Mouse (Mus musculus): ENCODE results near the gene Macrod1. TPM values are rescaled to one million over a fixed set of nuclear protein-coding genes. Genes with fewer than 3 reads are reported as not detected.
A peak's percentile ranks its signal among the peaks of the same experiment; 100 is the strongest.

The Macrod1 gene
- polyA plus RNA-seq, 1 experiment from 2014 or later: 11.9 TPM

DNA sequence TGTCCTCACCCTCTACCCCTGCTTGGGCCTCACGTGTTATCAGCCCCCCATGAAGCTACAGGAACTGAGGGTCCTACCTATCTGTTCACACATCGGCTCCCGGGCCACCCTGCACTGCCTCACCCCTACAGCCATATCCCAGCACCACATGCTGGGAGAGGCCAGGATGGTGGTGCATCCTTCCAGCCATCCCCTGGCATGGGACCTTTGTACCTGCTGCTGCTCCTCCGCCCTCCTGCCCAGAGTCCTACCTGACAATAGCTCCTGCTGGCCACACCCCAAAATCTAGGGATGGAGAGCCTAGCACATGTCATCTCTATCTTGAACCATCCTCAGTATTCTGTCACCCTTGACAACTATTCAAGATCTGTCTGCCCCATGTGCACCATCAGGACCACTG is 132.4 kb downstream of the Macrod1 start:
- H3K27me3 ChIP-seq (replicated peaks): no peaks in the 10 kb centered on the region
- no peak for ATAC-seq
- 71% methylated on average over 4 of the region's 4 CpGs for WGBS
- no peaks in the 10 kb centered on the region for H3K9me3 ChIP-seq
- H3K9ac ChIP-seq: no peak overlapping the region
- peaks cover 53% of the 10 kb centered on the region for H3K4me1 ChIP-seq (replicated peaks)
- no peaks in the 10 kb centered on the region for H3K36me3 ChIP-seq
- H3K4me2 ChIP-seq (replicated peaks): no peak overlapping the region
- H3K27ac ChIP-seq: no peak overlapping the region
- H3K4me3 ChIP-seq (replicated peaks): no peak overlapping the region

DNA sequence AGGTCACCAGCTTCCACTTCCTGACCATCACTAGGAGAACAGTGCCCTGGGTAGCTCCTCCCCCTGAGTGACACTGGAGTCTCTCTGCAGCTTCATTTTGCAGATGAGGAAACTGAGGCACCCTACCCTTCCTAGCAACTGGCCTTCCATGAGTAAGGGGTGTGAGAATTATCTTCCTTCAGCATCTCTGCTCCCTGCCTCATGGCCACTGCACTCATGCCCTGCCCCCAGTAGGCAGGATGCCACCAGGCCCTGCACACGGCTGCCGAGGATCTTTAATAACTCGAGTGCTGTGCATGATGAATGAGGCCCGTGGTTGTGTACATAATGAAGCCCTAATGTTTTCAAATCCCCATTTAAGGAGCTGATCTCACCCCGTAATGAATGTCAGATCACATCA is 134.4 kb downstream of the Macrod1 start:
- Histone ChIP-seq H3K27ac (no peak overlapping the region), H3K4me3 (replicated peaks) (no peak overlapping the region), H3K4me1 (replicated peaks) (peaks cover 46% of the 10 kb centered on the region), H3K27me3 (replicated peaks) (no peaks in the 10 kb centered on the region), H3K9me3 (no peaks in the 10 kb centered on the region), H3K36me3 (no peaks in the 10 kb centered on the region), H3K4me2 (replicated peaks) (no peak overlapping the region), H3K9ac (no peak overlapping the region)
- WGBS: 33% methylated on average over 5 of the region's 5 CpGs
- ATAC-seq: no peak

DNA sequence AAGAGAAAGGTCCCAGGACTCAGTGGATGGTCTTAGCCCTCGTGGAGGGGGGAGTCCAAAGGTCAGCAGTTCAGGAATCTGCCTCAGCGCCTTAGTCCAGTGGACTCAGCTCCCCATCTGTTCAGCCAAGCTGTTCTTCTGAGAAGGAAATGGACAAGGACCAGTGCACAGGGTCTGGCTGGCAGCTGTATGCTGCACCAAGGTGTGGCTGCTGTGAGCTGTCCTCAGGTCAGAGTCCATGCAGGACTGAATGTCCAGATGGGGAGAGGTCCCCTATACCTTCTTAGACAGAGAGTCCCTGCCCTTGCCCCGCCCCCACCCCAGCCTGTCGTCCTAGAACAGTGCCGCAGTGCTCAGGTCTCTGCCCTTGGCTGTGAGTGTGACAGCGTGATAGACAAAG is 135.0 kb downstream of the Macrod1 start:
- peak; percentile 81 for ATAC-seq
- Histone ChIP-seq H3K9me3 (no peaks in the 10 kb centered on the region), H3K9ac (no peak overlapping the region), H3K36me3 (no peaks in the 10 kb centered on the region), H3K4me1 (replicated peaks) (peaks cover 47% of the 10 kb centered on the region), H3K4me3 (replicated peaks) (no peak overlapping the region), H3K27me3 (replicated peaks) (no peaks in the 10 kb centered on the region), H3K4me2 (replicated peaks) (no peak overlapping the region), H3K27ac (peak overlapping the region; percentile 64)
- WGBS: 30% methylated on average over 6 of the region's 6 CpGs

DNA sequence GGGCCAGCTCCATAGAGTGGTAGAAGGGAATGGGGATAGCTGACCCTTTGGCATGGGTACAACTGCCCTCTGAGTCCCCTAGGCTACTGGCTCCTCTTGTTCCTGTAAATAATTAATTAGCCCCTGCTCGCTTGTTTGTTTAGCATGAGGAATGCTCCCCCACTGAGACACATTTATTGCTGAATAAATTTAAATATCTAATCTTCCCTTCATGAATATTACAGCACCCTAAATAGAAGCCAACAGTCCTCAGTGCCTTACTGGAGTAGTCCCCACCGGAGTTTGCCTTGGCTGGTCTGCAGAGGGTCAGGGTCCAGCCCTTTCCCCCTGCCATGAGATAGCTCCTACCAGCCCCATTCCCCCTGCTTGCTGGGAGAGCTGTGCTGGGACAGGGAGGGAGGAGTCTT is 136.0 kb downstream of the Macrod1 start:
- WGBS: 67% methylated on average over 2 of the region's 2 CpGs
- Histone ChIP-seq H3K4me1 (replicated peaks) (peaks cover 52% of the 10 kb centered on the region), H3K36me3 (peaks cover 4% of the 10 kb centered on the region; the same call in 1 of the 2 replicates), H3K4me3 (replicated peaks) (no peak overlapping the region), H3K9me3 (no peaks in the 10 kb centered on the region), H3K27ac (no peak overlapping the region), H3K4me2 (replicated peaks) (no peak overlapping the region), H3K9ac (no peak overlapping the region), H3K27me3 (replicated peaks) (no peaks in the 10 kb centered on the region)
- no peak for ATAC-seq

DNA sequence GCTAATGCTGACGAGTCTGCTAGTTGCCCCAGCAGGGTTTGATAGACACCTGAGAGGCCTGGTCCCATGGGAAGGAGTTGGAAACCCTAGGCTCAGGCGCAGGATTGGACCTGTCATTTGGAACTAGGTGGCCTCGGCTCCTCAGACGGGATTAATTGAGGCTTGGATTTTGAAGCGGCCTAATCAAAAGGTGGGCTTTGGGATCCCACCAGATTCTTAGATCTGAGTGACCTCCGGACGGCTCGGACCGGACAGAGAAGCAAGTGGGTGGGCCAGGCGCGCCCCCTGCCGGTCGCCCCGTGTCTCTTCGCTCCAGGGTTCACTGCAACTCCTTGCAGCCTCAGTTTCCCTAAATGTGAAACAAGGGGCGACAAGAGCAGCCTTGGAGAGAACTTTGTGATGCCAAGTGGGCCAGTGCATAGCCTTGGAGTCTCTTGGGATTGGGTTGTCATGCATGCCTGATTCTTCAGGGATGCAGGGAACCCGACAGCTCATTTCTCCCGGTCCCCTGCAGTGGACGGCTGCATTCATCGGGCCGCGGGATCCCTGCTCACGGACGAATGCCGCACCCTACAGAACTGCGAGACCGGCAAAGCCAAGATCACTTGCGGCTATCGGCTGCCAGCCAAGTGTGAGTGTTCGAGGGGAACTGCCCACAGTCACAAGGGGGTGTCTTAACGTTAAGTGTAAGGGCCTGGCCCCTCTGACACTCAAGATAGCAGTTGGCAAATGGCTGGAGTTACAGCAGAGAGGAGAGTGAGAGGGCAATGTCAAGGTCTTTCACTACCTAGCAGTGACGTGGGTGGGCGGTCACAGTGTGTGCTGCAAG is 139.5 kb downstream of the Macrod1 start:
- Histone ChIP-seq H3K4me2 (replicated peaks) (no peak overlapping the region), H3K27ac (no peak overlapping the region), H3K4me3 (replicated peaks) (no peak overlapping the region), H3K4me1 (replicated peaks) (peaks cover 35% of the 10 kb centered on the region), H3K9me3 (no peaks in the 10 kb centered on the region), H3K9ac (no peak overlapping the region), H3K36me3 (peaks cover 34% of the 10 kb centered on the region), H3K27me3 (replicated peaks) (no peaks in the 10 kb centered on the region)
- no peak; the same call in 1 of the 2 replicates for ATAC-seq
- WGBS: 20% methylated on average over 33 of the region's 33 CpGs

DNA sequence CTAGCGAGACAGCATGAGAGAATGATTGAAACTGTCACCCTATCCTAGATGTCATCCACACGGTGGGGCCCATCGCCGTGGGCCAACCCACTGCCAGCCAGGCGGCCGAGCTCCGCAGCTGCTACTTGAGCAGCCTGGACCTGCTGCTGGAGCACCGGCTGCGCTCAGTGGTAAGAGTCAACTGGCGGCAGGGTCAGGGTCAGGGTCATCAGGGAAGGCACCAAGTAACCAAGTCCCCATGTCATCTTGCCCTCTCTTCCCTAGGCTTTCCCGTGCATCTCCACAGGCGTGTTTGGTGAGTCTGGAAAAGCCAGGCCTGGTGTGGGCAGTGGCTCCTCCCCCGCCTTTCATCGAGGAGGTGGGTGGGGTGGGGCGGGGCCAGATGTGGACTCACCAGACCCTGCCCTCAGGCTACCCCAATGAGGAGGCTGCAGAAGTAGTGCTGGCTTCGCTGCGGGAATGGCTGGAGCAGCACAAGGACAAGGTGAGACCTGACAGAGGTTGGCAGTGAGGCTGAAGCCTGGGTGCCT is 140.2 kb downstream of the Macrod1 start:
- no peaks in the 10 kb centered on the region for H3K27me3 ChIP-seq (replicated peaks)
- peak; percentile 67 for ATAC-seq
- no peak overlapping the region for H3K4me3 ChIP-seq (replicated peaks)
- WGBS: 21% methylated on average over 17 of the region's 17 CpGs
- no peak overlapping the region for H3K9ac ChIP-seq
- no peak overlapping the region for H3K27ac ChIP-seq
- no peak overlapping the region for H3K4me2 ChIP-seq (replicated peaks)
- H3K36me3 ChIP-seq: peaks cover 34% of the 10 kb centered on the region
- peaks cover 29% of the 10 kb centered on the region for H3K4me1 ChIP-seq (replicated peaks)
- H3K9me3 ChIP-seq: no peaks in the 10 kb centered on the region

DNA sequence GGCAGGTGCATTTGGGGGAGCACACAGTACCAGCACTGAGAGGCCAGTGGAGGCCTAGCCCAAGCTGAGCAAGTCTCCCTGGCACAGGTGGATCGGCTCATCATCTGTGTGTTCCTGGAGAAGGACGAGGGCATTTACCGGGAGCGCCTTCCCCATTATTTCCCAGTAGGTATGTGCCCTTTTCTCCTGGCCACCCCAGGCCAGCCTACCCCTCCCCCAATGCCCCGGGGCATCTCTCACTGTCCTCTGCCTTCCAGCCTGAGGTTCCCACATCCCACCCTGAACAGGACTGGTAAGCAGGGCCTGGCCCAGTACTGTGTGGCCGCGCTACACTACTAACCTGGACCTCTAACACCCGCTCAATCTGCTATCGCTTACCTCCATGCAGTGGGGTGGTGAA is 140.8 kb downstream of the Macrod1 start:
- Histone ChIP-seq H3K27ac (no peak overlapping the region), H3K9me3 (no peaks in the 10 kb centered on the region), H3K36me3 (peaks cover 36% of the 10 kb centered on the region), H3K4me1 (replicated peaks) (peaks cover 23% of the 10 kb centered on the region), H3K4me3 (replicated peaks) (no peak overlapping the region), H3K9ac (no peak overlapping the region), H3K27me3 (replicated peaks) (no peaks in the 10 kb centered on the region), H3K4me2 (replicated peaks) (no peak overlapping the region)
- 0 out of 2 replicates have a peak, but pooled peaks have one; percentile 13 for ATAC-seq
- WGBS: 83% methylated on average over 9 of the region's 9 CpGs

DNA sequence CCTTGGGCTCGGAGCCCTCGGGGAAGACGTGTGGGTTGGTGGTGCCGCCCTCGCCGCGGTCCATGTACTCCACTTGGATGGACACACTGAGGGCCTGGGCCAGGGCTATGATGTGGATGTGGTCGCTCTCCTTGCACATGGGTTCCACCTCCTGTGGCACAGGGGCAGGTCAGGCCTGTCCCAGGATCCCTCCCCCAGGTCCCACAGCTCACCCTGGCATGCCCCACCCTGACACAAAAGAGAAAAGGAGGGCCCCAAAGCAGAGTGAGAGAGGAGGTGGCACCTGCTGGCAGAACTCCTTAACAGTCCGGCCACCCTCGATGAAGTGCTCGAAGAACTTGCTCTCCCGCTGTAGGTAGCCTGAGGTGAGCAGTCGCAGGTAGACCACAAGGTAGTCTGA is 142.5 kb downstream of the Macrod1 start:
- H3K4me1 ChIP-seq (replicated peaks): peaks cover 19% of the 10 kb centered on the region
- H3K4me2 ChIP-seq (replicated peaks): no peak overlapping the region
- no peak overlapping the region for H3K4me3 ChIP-seq (replicated peaks)
- H3K36me3 ChIP-seq: peaks cover 52% of the 10 kb centered on the region
- no peak overlapping the region for H3K27ac ChIP-seq
- ATAC-seq: no peak
- H3K27me3 ChIP-seq (replicated peaks): no peaks in the 10 kb centered on the region
- no peaks in the 10 kb centered on the region for H3K9me3 ChIP-seq
- WGBS: 93% methylated on average over 13 of the region's 13 CpGs
- no peak overlapping the region for H3K9ac ChIP-seq

DNA sequence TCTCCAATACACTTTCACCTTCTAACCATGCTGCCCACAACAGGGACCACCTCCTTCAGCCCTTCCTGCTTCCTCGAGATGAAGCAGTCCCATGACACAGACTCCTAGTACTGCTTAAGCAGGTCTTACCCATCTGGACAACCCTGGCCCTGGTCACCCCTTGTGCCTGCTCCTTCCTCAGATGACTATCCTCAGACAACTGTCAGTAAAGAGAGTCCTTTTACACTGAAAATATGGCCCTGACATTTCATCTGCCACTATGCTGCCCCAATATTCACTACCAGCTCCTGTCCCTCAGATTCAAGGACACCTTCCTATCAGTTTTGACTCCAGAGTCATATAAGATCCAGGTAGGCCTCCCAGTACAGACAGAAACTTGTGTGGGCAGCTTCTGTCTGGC is 143.8 kb downstream of the Macrod1 start:
- Histone ChIP-seq H3K4me3 (replicated peaks) (no peak overlapping the region), H3K9ac (no peak overlapping the region), H3K27ac (no peak overlapping the region), H3K36me3 (peaks cover 53% of the 10 kb centered on the region), H3K4me2 (replicated peaks) (no peak overlapping the region), H3K4me1 (replicated peaks) (peaks cover 31% of the 10 kb centered on the region), H3K9me3 (no peaks in the 10 kb centered on the region), H3K27me3 (replicated peaks) (no peaks in the 10 kb centered on the region)
- WGBS: 45% methylated on average over 1 of the region's 1 CpGs
- ATAC-seq: no peak

DNA sequence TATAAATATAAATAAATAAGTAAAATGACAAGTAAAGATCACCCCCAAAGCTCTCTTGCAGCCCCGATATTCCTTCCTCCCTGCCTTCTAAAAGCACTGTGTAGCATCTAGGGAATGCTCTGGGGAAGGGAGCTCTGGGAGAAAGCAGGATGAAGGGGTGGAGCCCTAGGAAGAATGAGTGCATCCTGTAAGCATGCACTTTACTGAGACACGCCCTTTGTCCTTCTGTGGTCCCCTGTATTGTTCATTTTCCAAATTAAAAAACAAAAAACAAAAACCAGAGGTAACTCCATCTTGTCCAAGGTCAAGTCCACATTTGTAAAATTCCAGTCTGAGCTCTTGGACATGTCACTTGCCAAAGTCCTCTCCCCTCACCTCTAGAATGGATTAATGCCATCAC is 148.3 kb downstream of the Macrod1 start:
- Histone ChIP-seq H3K4me2 (replicated peaks) (peak overlapping the region; percentile 72), H3K36me3 (peaks cover 28% of the 10 kb centered on the region), H3K27me3 (replicated peaks) (no peaks in the 10 kb centered on the region), H3K9me3 (no peaks in the 10 kb centered on the region), H3K4me3 (replicated peaks) (peak overlapping the region; percentile 78), H3K4me1 (replicated peaks) (peaks cover 21% of the 10 kb centered on the region), H3K27ac (no peak overlapping the region), H3K9ac (peak overlapping the region; percentile 75)
- 60% methylated on average over 2 of the region's 2 CpGs for WGBS
- ATAC-seq: no peak

DNA sequence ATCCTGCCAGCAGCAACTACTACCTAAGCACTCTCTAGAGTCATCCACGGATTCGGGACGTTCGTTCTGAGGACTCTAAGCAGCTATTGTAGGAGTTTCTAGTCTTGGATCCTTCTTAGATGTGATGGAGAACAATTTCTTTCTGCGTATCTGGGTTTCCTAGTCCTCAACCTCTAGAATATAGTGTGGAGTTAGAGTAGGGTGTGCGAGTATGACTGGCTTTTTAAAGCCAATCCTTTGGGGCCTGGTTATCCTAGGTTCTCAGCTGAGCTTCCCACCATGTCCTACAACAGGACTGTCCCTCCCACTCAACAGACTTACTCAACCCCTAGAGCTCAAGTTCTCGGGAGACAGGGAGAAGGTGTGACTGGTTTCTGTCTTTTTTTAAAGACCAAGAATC is 148.7 kb downstream of the Macrod1 start:
- 25% methylated on average over 7 of the region's 7 CpGs for WGBS
- no peak for ATAC-seq
- Histone ChIP-seq H3K9me3 (no peaks in the 10 kb centered on the region), H3K27me3 (replicated peaks) (no peaks in the 10 kb centered on the region), H3K4me3 (replicated peaks) (peak overlapping the region; percentile 78), H3K27ac (peak overlapping the region; percentile 98), H3K9ac (peak overlapping the region; percentile 75), H3K4me1 (replicated peaks) (peaks cover 21% of the 10 kb centered on the region), H3K4me2 (replicated peaks) (peak overlapping the region; percentile 72), H3K36me3 (peaks cover 25% of the 10 kb centered on the region)

DNA sequence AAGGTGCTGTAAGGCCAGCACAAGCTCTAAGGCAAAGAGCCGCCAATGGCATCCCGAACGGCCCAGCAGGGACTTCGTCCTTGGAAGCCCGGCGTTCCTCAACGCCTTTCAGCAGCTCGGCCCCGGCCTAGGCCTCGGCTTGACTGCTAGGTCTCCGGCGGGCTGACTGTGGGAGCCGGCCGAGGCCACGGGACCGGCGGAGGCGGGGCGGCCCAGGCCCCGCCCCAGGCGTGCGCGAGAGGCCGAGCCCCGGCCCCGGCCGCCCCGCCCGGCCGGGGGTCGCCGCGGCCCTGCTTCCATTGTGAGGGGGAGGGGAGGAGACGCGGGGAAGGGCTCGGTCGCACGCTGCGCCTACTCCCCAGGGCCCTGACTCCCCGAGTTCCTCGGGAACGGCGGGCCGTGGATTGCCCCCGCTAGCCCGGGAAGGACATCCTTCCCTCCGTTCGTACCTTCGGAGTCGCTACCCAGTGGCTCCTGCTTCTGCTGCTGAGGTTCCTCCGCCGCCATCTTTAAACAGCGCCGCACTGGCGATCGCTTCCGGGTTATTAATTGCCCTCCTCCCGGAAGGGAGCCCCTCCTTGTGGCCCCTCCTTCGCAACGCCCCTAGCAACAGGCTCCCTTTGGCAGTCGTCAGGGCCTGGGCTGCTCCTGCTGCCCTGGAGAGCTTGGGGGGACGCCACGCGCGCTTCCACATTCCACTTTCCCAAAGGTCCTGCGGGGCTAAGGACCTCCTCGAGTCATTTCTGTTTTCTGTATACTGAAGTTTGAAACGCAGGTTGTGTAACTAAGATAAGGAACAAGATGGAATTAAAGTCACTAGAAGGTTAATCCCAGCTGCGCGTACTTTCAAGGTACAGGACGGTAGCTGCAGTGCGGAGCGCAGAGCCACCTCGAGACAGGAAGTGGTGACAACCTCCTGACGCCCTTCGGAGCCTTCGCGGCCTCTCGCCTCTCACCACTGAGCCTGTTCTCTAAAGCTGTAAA is 149.4 kb downstream of the Macrod1 start, which contains the start of gene Otub1:
Gene Otub1 (minus strand): TSS at position 564 of the 984 bp plus-strand sequence.
- Histone ChIP-seq H3K36me3 (peaks cover 18% of the 10 kb centered on the region), H3K4me3 (replicated peaks) (peak within 1 kb of the TSS; percentile 78), H3K4me2 (replicated peaks) (peak within 1 kb of the TSS; percentile 72), H3K9ac (peak within 1 kb of the TSS; percentile 75), H3K9me3 (no peaks in the 10 kb centered on the region), H3K27me3 (replicated peaks) (no peaks in the 10 kb centered on the region), H3K27ac (peak within 1 kb of the TSS; percentile 98), H3K4me1 (replicated peaks) (peaks cover 21% of the 10 kb centered on the region)
- WGBS: under 1% methylated on average over 79 of the region's 79 CpGs
- ATAC-seq: peak; percentile 99
